Mouse (Mus musculus) bone marrow, adult 2 months (tissue): Measurements from ENCODE around the gene Naglu. TPM values are rescaled to one million over a fixed set of nuclear protein-coding genes. Genes with fewer than 3 reads are reported as not detected.
"Not testable (repeated sequence)": the region's sequence is repeated elsewhere in the genome, so short reads cannot be mapped to it uniquely, and the experiment has no call there.

ENCODE experiments used
- H3K27ac ChIP-seq: fragments of 200-500 bp; 2 replicates; pipeline ENCODE4 v1.5.1; 2012; ENCODE audit warnings: low read depth, mild to moderate bottlenecking, control low read depth, inconsistent platforms, low read length; ENCODE audit not compliant: control insufficient read depth, poor library complexity, insufficient read depth
- H3K4me1 ChIP-seq: fragments of 200-500 bp; 2 replicates; pipeline ENCODE4 v1.6.1; 2011; ENCODE audit warnings: low read length; ENCODE audit not compliant: control insufficient read depth, insufficient read depth
- H3K4me3 ChIP-seq: fragments of 200-500 bp; replicated peaks from 2 replicates; pipeline ENCODE3; 2011; ENCODE audit warnings: mild to moderate bottlenecking, low read depth, low read length, control low read depth; ENCODE audit not compliant: control insufficient read depth
- CTCF ChIP-seq: fragments of 200-500 bp; IDR thresholded peaks from 2 replicates; pipeline ENCODE4 v1.5.1; 2011; ENCODE audit warnings: low read length, control low read depth; ENCODE audit not compliant: control insufficient read depth, insufficient read depth
- POLR2A ChIP-seq: fragments of 200-500 bp; IDR thresholded peaks from 2 replicates; pipeline ENCODE4 v1.6.1; 2011; ENCODE audit warnings: low read depth, mild to moderate bottlenecking, control low read depth, low read length, borderline replicate concordance; ENCODE audit not compliant: control insufficient read depth
- WGBS: fragments of 180-500 bp; shearing (Covaris S2); methylation state at CpG from one replicate; pipeline ENCODE4 v1.1.7; 2018; 5-methylcytosine and 5-hydroxymethylcytosine counted together
- polyA plus RNA-seq: library from polyadenylated mRNA; stranded (reverse); fragments of >200 nt; gene quantifications from 2 replicates; pipeline ENCODE4 v1.2.4, GENCODE M21; 2011; ENCODE audit warnings: low replicate concordance; ENCODE audit not compliant: missing spikeins, insufficient read depth, insufficient read length

The Naglu gene
- polyA plus RNA-seq, 1 experiment, result 5.6 TPM

- TF ChIP-seq POLR2A (no peak), CTCF (no peak)
- Histone ChIP-seq H3K4me3 (no peak overlapping the region), H3K27ac (no peak overlapping the region), H3K4me1 (peaks cover 2% of the 10 kb centered on the region; the same call in 1 of the 2 replicates)
- WGBS, result 34% methylated on average over 2 of the region's 2 CpGs
Observed at GRCm38 (mm10) chr11:101115564-101115963, 45.8 kb downstream of the Naglu start.

- WGBS, result 32% methylated on average over 4 of the region's 4 CpGs
- Histone ChIP-seq H3K27ac (no peak overlapping the region), H3K4me1 (peaks cover 2% of the 10 kb centered on the region; the same call in 1 of the 2 replicates), H3K4me3 (peak overlapping the region; percentile 19)
- TF ChIP-seq CTCF, result no peak
- TF ChIP-seq POLR2A, result no peak
Observed at GRCm38 (mm10) chr11:101118105-101118504, 48.3 kb downstream of the Naglu start.

- TF ChIP-seq CTCF, result no peak
- TF ChIP-seq POLR2A, result no peak
- Histone ChIP-seq H3K27ac (peak overlapping the region; percentile 92), H3K4me1 (peaks cover 2% of the 10 kb centered on the region; the same call in 1 of the 2 replicates), H3K4me3 (peak overlapping the region; percentile 86)
- WGBS, result under 1% methylated on average over 39 of the region's 39 CpGs
Observed at GRCm38 (mm10) chr11:101119131-101119760, 49.4 kb downstream of the Naglu start.

GRCm38 (mm10) chr11:101119761-101120544, 50.1 kb downstream of the Naglu start, which contains the start of the genes Retreg3 and Tubg1:
Gene Retreg3, minus strand, starts transcription at chr11:101119893.
Gene Tubg1, plus strand, starts transcription at chr11:101119938.
- H3K4me1 ChIP-seq, result peaks cover 1% of the 10 kb centered on the region; the same call in 1 of the 2 replicates
- WGBS, result under 1% methylated on average over 61 of the region's 61 CpGs
- TF ChIP-seq POLR2A (peak; percentile 87), CTCF (no peak; the same call in 1 of the 2 replicates)

GRCm38 (mm10) chr11:101120545-101121188, 50.9 kb downstream of the Naglu start:
- TF ChIP-seq POLR2A (no peak), CTCF (no peak)
- H3K4me3 ChIP-seq, result peak overlapping the region; percentile 82
- WGBS, result 25% methylated on average over 19 of the region's 19 CpGs
- peak overlapping the region; percentile 92; the same call in 1 of the 2 replicates for H3K27ac ChIP-seq
- H3K4me1 ChIP-seq, result no peaks in the 10 kb centered on the region; the same call in 1 of the 2 replicates

More at GRCm38 (mm10) chr11:101119761-101120544, 50.1 kb downstream of the Naglu start, which contains the start of the genes Retreg3 and Tubg1:
- Histone ChIP-seq H3K27ac (peak within 1 kb of the TSS; percentile 92), H3K4me3 (peak within 1 kb of the TSS; percentile 86)

GRCm38 (mm10) chr11:101124494-101124893, 54.7 kb downstream of the Naglu start:
- H3K27ac ChIP-seq, H3K4me3 ChIP-seq, H3K4me1 ChIP-seq: not testable (repeated sequence)
- WGBS, result 93% methylated on average over 8 of the region's 8 CpGs

GRCm38 (mm10) chr11:101125008-101125407, 55.2 kb downstream of the Naglu start:
- not testable (repeated sequence) for H3K4me3 ChIP-seq, H3K27ac ChIP-seq, H3K4me1 ChIP-seq
- 94% methylated on average over 9 of the region's 9 CpGs for WGBS

- Histone ChIP-seq H3K4me1 (no peaks in the 10 kb centered on the region), H3K4me3 (no peak overlapping the region), H3K27ac (no peak overlapping the region)
- 85% methylated on average over 1 of the region's 1 CpGs for WGBS
- no peak for TF ChIP-seq POLR2A
- TF ChIP-seq CTCF, result no peak
Observed at GRCm38 (mm10) chr11:101127075-101127474, 57.3 kb downstream of the Naglu start.

Other genes with a start within 250 kb of the Naglu start
- gene Stat5b, start 219.3 kb upstream of the Naglu start, polyA plus RNA-seq, result 10.7 and 14.5 TPM in 2 replicates
- 8.6 and 16.5 TPM in 2 replicates for gene Stat5a, start 210.7 kb upstream of the Naglu start, polyA plus RNA-seq
- 21.4 and 60.0 TPM in 2 replicates for gene Stat3, start 130.5 kb upstream of the Naglu start, polyA plus RNA-seq
- 54.2 and 71.2 TPM in 2 replicates for gene Cavin1, start 99.1 kb upstream of the Naglu start, polyA plus RNA-seq
- 44.9 and 61.5 TPM in 2 replicates for gene Atp6v0a1, start 60.6 kb upstream of the Naglu start, polyA plus RNA-seq
- gene Hsd17b1, start 8.4 kb downstream of the Naglu start, polyA plus RNA-seq, result 0.97 and 2.3 TPM in 2 replicates
- 11.2 and 25.5 TPM in 2 replicates for gene Coasy, start 12.6 kb downstream of the Naglu start, polyA plus RNA-seq
- gene Mlx, start 17.3 kb downstream of the Naglu start, polyA plus RNA-seq, result 15.3 and 23.6 TPM in 2 replicates
- gene Psmc3ip, start 25.4 kb downstream of the Naglu start, polyA plus RNA-seq, result 12.6 and 14.3 TPM in 2 replicates
- 34.4 and 49.4 TPM in 2 replicates for gene Retreg3, start 49.9 kb downstream of the Naglu start, polyA plus RNA-seq
- gene Tubg1, start 49.9 kb downstream of the Naglu start, polyA plus RNA-seq, result 12.3 and 16.4 TPM in 2 replicates
- 3.4 TPM in 1 of 2 replicates, not detected in the other for gene Tubg2, start 85.9 kb downstream of the Naglu start, polyA plus RNA-seq
- 0.54 and 1.5 TPM in 2 replicates for gene Cntnap1, start 100.5 kb downstream of the Naglu start, polyA plus RNA-seq
- 2.0 and 2.1 TPM in 2 replicates for gene Plekhh3, start 101.3 kb downstream of the Naglu start, polyA plus RNA-seq
- gene Ccr10, start 105.4 kb downstream of the Naglu start, polyA plus RNA-seq, result not detected in 2 replicates
- 21.2 and 35.8 TPM in 2 replicates for gene Ezh1, start 156.5 kb downstream of the Naglu start, polyA plus RNA-seq
- gene Ramp2, start 176.0 kb downstream of the Naglu start, polyA plus RNA-seq, result 4.6 and 4.8 TPM in 2 replicates
- 71.9 and 86.6 TPM in 2 replicates for gene Vps25, start 183.7 kb downstream of the Naglu start, polyA plus RNA-seq
- gene Wnk4, start 190.6 kb downstream of the Naglu start, polyA plus RNA-seq, result 5.5 and 19.8 TPM in 2 replicates
- gene Cntd1, start 209.0 kb downstream of the Naglu start, polyA plus RNA-seq, result 1.3 and 2.2 TPM in 2 replicates
- gene Coa3, start 209.1 kb downstream of the Naglu start, polyA plus RNA-seq, result 34.2 and 61.9 TPM in 2 replicates
- gene Becn1, start 232.3 kb downstream of the Naglu start, polyA plus RNA-seq, result 144 and 173 TPM in 2 replicates
- gene Psme3, start 246.2 kb downstream of the Naglu start, polyA plus RNA-seq, result 114 and 148 TPM in 2 replicates